Mouse (Mus musculus): ENCODE data around the gene Golt1a.
A peak's percentile ranks its signal among the peaks of the same experiment; 100 is the strongest.

DNA sequence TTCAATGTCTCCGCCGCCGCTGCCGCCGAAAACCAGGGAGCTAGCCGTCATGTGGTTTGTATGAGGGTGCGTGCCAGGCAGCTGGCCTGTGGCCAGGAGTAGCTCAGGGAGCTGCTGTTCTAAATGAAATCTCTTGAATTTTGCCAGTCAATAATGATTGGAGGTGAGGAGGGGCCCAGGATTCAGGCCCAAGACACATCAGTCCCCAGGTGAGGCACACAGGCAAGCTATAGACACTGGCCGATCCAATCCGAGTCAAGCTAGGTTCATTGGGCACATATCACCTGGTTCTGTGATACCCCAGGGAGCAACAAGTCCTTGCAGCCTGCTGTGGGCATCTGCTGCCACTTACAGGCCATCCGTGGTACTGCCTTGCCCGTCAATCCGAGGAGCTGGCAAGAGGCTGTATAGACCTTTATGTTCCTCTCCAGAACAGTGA, 43.8 kb downstream of the Golt1a start:
- TF ChIP-seq CTCF (IDR thresholded peaks at IDR 0.05; ENCODE audit: control insufficient read depth, insufficient read depth, insufficient read length) (peak; percentile 86), MYOG (IDR thresholded peaks at IDR 0.05; ENCODE audit: control insufficient read depth, extremely low read depth, insufficient read length) (no peak), USF1 (IDR thresholded peaks at IDR 0.05; ENCODE audit: low read depth) (no peak)
